Mouse (Mus musculus) heart, postnatal 0 days (tissue): ENCODE measurements around the gene Gm10097. TPM values are rescaled to one million over a fixed set of nuclear protein-coding genes. Genes with fewer than 3 reads are reported as not detected.

Source experiments
- ATAC-seq: fragments of 200-750 bp; cut with Nextera tagmentation; 2 replicates; pipeline ENCODE4 v1.8.0; 2017; ENCODE audit warnings: low read depth, moderate number of reproducible peaks, moderate library complexity; ENCODE audit not compliant: insufficient read depth
- DNase-seq: peaks from one replicate; pipeline ENCODE4 v3.0.0-alpha.2; 2016; ENCODE audit warnings: low spot score
- H3K27ac ChIP-seq: fragments of 300-500 bp; sonication (generic); 2 replicates; pipeline ENCODE4 v1.5.1; 2014; ENCODE audit warnings: low read depth, mild to moderate bottlenecking
- H3K27me3 ChIP-seq: fragments of 300-500 bp; sonication (generic); 2 replicates; pipeline ENCODE4 v1.6.1; 2014; ENCODE audit warnings: low read length, mixed read lengths; ENCODE audit not compliant: control insufficient read depth, insufficient read depth
- H3K36me3 ChIP-seq: fragments of 300-500 bp; sonication (generic); replicated peaks from 2 replicates; pipeline ENCODE4 v1.6.1; 2014; ENCODE audit warnings: low read length, mixed read lengths; ENCODE audit not compliant: control insufficient read depth, insufficient read depth
- H3K4me1 ChIP-seq: fragments of 300-500 bp; sonication (generic); 2 replicates; pipeline ENCODE4 v1.6.1; 2014; ENCODE audit warnings: antibody characterized with exemption; ENCODE audit not compliant: control insufficient read depth, insufficient read depth
- H3K4me2 ChIP-seq: fragments of 300-500 bp; sonication (generic); 2 replicates; pipeline ENCODE4 v1.6.1; 2014; ENCODE audit warnings: low read depth, mild to moderate bottlenecking, low read length, moderate library complexity
- H3K4me3 ChIP-seq: fragments of 300-500 bp; sonication (generic); 2 replicates; pipeline ENCODE4 v1.5.1; 2014; ENCODE audit warnings: low read depth, low read length
- H3K9ac ChIP-seq: fragments of 300-500 bp; sonication (generic); replicated peaks from 2 replicates; pipeline ENCODE4 v1.6.1; 2014; ENCODE audit warnings: low read depth, low read length, mixed read lengths
- H3K9me3 ChIP-seq: fragments of 300-500 bp; sonication (generic); replicated peaks from 2 replicates; pipeline ENCODE4 v1.6.1; 2016; ENCODE audit warnings: low read length; ENCODE audit not compliant: control insufficient read depth
- CTCF ChIP-seq: IDR thresholded peaks from 2 replicates; pipeline ENCODE4 v1.5.1; 2016; ENCODE audit warnings: antibody characterized with exemption, control low read depth, low read depth
- EP300 ChIP-seq: IDR thresholded peaks from 2 replicates; pipeline ENCODE4 v1.6.1; 2016; ENCODE audit warnings: antibody characterized with exemption, low read depth
- WGBS: fragments of 180-500 bp; shearing (Covaris S2); extraction: QIAGEN DNeasy Blood & Tissue Kit; methylation state at CpG from one replicate; pipeline ENCODE4 v1.1.7; 2014; 5-methylcytosine and 5-hydroxymethylcytosine counted together
- polyA plus RNA-seq: library from polyadenylated mRNA; unstranded; fragments of >200 nt; fragmentation: Nextera tagmentation; extraction: Ambion mirVana; gene quantifications from 2 replicates; pipeline ENCODE4 v1.2.1, GENCODE M21; 2015
- total RNA-seq: library from RNA; depleted of rRNA; stranded (reverse); fragments of >200 nt; gene quantifications from 2 replicates; pipeline ENCODE4 v1.2.3, GENCODE M21; 2014; ENCODE audit warnings: low replicate concordance

Gm10097 gene
- total and polyA plus RNA-seq, 2 experiments from 2014 or later = 0.88 to 1.2 TPM

- 71% methylated on average over 11 of the region's 11 CpGs for WGBS
- Histone ChIP-seq H3K9ac (peak overlapping the region; percentile 55; the same call in 1 of the 2 replicates), H3K4me1 (no peaks in the 10 kb centered on the region), H3K36me3 (peaks cover 14% of the 10 kb centered on the region; the same call in 1 of the 2 replicates), H3K27me3 (no peaks in the 10 kb centered on the region), H3K4me3 (peak overlapping the region; percentile 47), H3K9me3 (no peaks in the 10 kb centered on the region; the same call in 1 of the 2 replicates), H3K4me2 (peak overlapping the region; percentile 57), H3K27ac (peak overlapping the region; percentile 98)
- TF ChIP-seq CTCF (no peak), EP300 (no peak)
- ATAC-seq (no peak), DNase-seq (no peak)
These were observed 1.4 kb downstream of the Gm10097 start for GRCm38 (mm10) chr10:5070168-5070940.

GRCm38 (mm10) chr10:5070941-5071231, 1.9 kb downstream of the Gm10097 start:
- TF ChIP-seq CTCF = no peak
- TF ChIP-seq EP300 = no peak
- Histone ChIP-seq H3K4me1 (no peaks in the 10 kb centered on the region), H3K4me3 (peak overlapping the region; percentile 47; the same call in 1 of the 2 replicates), H3K27ac (peak overlapping the region; percentile 98; the same call in 1 of the 2 replicates), H3K4me2 (peak overlapping the region; percentile 57; the same call in 1 of the 2 replicates), H3K36me3 (peaks cover 15% of the 10 kb centered on the region; the same call in 1 of the 2 replicates), H3K9me3 (no peaks in the 10 kb centered on the region; the same call in 1 of the 2 replicates), H3K27me3 (no peaks in the 10 kb centered on the region), H3K9ac (0 out of 2 replicates have a peak overlapping the region, but pooled peaks have one; percentile 41)
- WGBS = 88% methylated on average over 3 of the region's 3 CpGs
- DNase-seq (no peak), ATAC-seq (no peak)

- no peak overlapping the region for H3K4me3 ChIP-seq
- no peak for TF ChIP-seq CTCF
- no peak for TF ChIP-seq EP300
- peaks cover 21% of the 10 kb centered on the region for H3K36me3 ChIP-seq
- no peak overlapping the region for H3K9ac ChIP-seq
- no peak overlapping the region for H3K4me2 ChIP-seq
- no peak for DNase-seq
- WGBS = 80% methylated on average over 8 of the region's 8 CpGs
- no peak for ATAC-seq
- H3K27me3 ChIP-seq = no peaks in the 10 kb centered on the region
- H3K27ac ChIP-seq = no peak overlapping the region
- H3K4me1 ChIP-seq = no peaks in the 10 kb centered on the region
- H3K9me3 ChIP-seq = no peaks in the 10 kb centered on the region; the same call in 1 of the 2 replicates
These were observed 3.1 kb downstream of the Gm10097 start for GRCm38 (mm10) chr10:5072054-5072453.

- DNase-seq (no peak), ATAC-seq (no peak)
- no peak overlapping the region for H3K9ac ChIP-seq
- H3K4me2 ChIP-seq = no peak overlapping the region
- no peak for TF ChIP-seq EP300
- no peak for TF ChIP-seq CTCF
- no peaks in the 10 kb centered on the region for H3K27me3 ChIP-seq
- no peaks in the 10 kb centered on the region; the same call in 1 of the 2 replicates for H3K9me3 ChIP-seq
- H3K36me3 ChIP-seq = peaks cover 28% of the 10 kb centered on the region
- H3K4me1 ChIP-seq = 0 out of 2 replicates have a peak, but pooled peaks cover 5% of the 10 kb centered on the region
- no peak overlapping the region for H3K27ac ChIP-seq
- 82% methylated on average over 7 of the region's 7 CpGs for whole genome bisulfite sequencing
- no peak overlapping the region for H3K4me3 ChIP-seq
These were observed 6.7 kb downstream of the Gm10097 start for GRCm38 (mm10) chr10:5075724-5076123.

- Histone ChIP-seq H3K4me2 (no peak overlapping the region), H3K9ac (no peak overlapping the region), H3K9me3 (no peaks in the 10 kb centered on the region), H3K27ac (peak overlapping the region; percentile 1; the same call in 1 of the 2 replicates), H3K4me3 (no peak overlapping the region), H3K4me1 (0 out of 2 replicates have a peak, but pooled peaks cover 5% of the 10 kb centered on the region), H3K27me3 (no peaks in the 10 kb centered on the region), H3K36me3 (peaks cover 18% of the 10 kb centered on the region)
- WGBS = 19% methylated on average over 9 of the region's 9 CpGs
- DNase-seq (peak; percentile 53), ATAC-seq (peak; percentile 49; the same call in 1 of the 2 replicates)
- no peak for TF ChIP-seq EP300
- no peak for TF ChIP-seq CTCF
These were observed 11.0 kb downstream of the Gm10097 start for GRCm38 (mm10) chr10:5079945-5080468.
